Mouse (Mus musculus) natural killer cell, adult 2 months (primary cell): Measurements from ENCODE around the gene Tmub2.
A peak's percentile ranks its signal among the peaks of the same experiment; 100 is the strongest.
"Not testable (repeated sequence)": the region's sequence is repeated elsewhere in the genome, so short reads cannot be mapped to it uniquely, and the experiment has no call there.

Experiments
- DNase-seq, 2 experiments: peaks; one replicate each; pipeline ENCODE4 v3.0.0; 2022; ENCODE audit warnings: low spot score in 2 of 2

The Tmub2 gene

GRCm38 (mm10) chr11:102279595-102279994, 5.1 kb upstream of the Tmub2 start:
- no peak for DNase-seq

DNA sequence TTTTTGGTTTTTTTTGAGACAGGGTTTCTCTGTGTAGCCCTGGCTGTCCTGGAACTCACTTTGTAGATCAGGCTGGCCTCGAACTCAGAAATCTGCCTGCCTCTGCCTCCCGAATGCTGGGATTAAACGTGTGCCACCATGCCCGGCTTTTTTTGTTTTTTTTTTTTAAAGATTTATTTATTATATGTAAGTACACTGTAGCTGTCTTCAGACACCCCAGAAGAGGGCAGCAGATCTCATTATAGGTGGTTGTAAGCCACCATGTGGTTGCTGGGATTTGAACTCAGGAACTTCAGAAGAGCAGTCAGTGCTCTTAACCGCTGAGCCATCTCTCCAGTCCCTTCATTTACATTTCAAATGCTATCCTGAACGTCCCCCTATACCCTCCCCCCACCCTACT, 4.5 kb upstream of the Tmub2 start:
- not testable (repeated sequence) for DNase-seq

GRCm38 (mm10) chr11:102283922-102284321, 809 bp upstream of the Tmub2 start:
- DNase-seq = no peak

GRCm38 (mm10) chr11:102285095-102285834, 534 bp downstream of the Tmub2 start:
- no peak for DNase-seq

- DNase-seq = no peak
These were observed 2.8 kb downstream of the Tmub2 start for GRCm38 (mm10) chr11:102287485-102287884.

DNA sequence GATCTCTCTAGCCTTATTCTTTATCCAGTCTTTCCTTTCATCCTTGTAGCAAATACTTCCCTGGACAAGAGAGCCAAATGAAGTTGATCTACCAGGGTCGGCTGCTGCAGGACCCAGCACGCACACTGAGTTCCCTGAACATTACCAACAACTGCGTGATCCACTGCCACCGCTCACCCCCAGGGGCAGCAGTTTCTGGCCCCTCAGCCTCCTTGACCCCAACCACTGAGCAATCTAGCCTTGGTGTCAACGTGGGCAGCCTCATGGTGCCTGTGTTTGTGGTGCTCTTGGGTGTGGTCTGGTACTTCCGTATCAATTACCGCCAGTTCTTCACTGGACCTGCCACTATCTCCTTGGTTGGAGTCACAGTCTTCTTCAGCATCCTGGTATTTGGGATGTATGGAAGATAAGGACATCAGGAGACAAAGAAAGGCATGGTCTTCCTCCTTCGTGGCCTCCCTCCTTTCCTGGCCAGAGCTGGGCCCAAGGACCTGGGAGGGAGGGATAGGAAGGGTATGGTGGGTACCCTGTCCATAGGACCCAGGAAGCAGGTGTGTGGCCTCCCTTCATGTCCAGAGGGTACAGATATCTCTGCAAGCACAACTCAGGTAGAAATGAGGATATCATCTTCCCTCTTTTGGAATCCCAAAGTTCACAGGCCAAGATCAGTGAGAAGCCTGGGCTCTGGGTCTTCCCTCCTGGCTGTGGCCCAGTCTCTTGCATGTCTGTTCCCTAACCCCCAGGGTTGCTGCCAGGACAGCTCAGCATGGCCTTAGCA, 3.5 kb downstream of the Tmub2 start:
- DNase-seq = no peak

GRCm38 (mm10) chr11:102288913-102289312, 4.2 kb downstream of the Tmub2 start:
- DNase-seq = no peak

- no peak for DNase-seq
These were observed 4.9 kb downstream of the Tmub2 start for GRCm38 (mm10) chr11:102289511-102290100.

DNA sequence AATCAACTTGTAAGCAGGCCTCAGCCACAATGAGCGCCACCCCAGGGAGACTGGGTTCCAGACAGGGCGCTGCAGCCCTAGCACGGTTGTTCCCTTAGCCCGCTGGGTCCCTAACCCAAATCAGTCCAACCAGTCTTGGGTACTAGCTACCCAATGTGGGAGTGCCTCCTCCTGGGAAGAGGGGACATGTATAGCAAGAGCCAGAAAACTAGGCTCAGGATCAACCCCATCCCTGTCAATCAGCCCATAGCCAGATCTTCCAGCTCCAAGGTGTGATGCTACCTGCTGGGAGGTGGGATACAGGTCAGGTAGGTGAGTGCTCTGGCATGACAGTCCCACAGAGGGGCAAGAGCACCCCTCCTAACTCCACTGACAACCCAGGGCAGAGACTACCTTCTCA, 5.4 kb downstream of the Tmub2 start:
- no peak for DNase-seq

- DNase-seq = no peak
These were observed 6.4 kb downstream of the Tmub2 start for GRCm38 (mm10) chr11:102291051-102291535.

DNA sequence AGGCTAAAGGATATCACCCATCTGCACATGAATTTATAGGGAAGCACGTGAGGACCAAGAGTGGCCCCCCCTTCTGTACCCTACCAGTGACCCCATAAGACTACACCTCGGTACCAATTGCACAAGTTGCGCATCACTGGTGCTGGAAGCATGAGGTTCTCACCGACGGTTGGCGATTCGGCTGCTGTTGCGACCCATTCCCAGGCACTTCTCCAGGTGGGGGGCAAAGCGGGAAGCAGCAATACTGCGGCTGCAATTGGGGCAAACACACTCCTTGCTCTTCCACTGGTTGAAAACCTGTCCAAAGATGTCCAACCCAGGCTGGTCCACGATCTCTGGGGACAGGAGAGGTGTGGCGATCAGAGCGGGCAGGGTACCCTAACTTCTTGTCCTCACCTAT, 9.2 kb downstream of the Tmub2 start:
- no peak for DNase-seq

DNA sequence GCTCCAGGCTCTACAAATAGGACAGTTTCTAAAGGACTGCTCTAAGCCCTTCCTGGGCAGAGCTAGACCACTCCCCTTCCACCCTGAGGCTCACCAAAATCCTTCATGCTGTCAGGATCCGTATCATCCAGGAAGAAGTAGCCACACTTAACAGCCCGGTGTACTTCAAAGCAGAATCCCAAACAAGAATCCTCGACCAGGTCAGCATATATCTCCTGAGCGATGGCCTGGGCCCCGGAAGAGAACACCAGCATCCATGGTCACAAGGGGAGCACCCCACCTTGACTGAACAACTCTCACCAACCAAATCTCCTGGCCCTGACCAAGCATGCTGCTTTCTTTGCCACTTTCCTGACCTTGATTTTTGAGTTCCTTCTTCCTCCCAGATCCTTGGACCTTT, 9.7 kb downstream of the Tmub2 start:
- no peak for DNase-seq

DNA sequence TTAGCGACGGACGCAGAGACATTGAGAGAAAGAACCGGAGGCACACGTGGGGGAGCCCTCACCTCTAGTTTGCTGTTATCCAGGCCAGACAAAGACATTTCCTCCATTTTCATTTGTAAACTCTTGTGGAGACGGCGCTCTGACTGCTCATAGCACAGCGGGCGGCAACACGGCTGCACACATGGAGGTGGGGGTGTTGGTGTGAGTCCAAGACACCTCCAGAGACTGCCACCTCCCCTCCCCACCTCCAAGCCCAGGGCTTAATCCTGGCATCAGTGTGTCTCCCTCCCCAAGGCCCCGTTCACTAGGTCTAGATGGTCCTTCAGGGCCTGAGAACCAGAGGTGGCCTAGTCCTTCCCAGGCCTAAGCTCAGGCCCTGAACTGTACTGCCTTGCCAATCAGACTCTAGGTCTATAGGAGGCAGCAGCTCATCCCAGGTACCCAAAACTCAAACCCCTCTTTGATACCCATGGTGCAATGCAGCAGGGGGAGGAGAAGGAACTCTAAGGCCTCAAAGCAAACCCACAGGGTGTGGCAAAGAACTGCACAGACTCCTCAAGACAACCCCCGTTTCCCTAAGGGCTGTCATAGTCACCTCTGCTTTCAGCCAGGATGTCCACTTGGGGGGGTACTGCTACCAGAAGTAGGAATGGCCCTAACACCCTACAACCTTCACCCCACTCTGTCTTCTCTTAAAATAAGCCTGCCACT, 10.3 kb downstream of the Tmub2 start:
- DNase-seq = no peak

- DNase-seq = peak; percentile 64 to 69
These were observed 11.1 kb downstream of the Tmub2 start for GRCm38 (mm10) chr11:102295598-102296471.

GRCm38 (mm10) chr11:102296491-102297472, 12.1 kb downstream of the Tmub2 start, which contains the start of gene Atxn7l3:
Atxn7l3 (minus strand) TSS chr11:102296631.
- peak; percentile 96 to 97 for DNase-seq

GRCm38 (mm10) chr11:102297577-102298556, 13.1 kb downstream of the Tmub2 start:
- DNase-seq = peak in 1 of 2 experiments; percentile 32

- DNase-seq = peak; percentile 71 to 76
These were observed 15.1 kb downstream of the Tmub2 start for GRCm38 (mm10) chr11:102299839-102300238.

DNA sequence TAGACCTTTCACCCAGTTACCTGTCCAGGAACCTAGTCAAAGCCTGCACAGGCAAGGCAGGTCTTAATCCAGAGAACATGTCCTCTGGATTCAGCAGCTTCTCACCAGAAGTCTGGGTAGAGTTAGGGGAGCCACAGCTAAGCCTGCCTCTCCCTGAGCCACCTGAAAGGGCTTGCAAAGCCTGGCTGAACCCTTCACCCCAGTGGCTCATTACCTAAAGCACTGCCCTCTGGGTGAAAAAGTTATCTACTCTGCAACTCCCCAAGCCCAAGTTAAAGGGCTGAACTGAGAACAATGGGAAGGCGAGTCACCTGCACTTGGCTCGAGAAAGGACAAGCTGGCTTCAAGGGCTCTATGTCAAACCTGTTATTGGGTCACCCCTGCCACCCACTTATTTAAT, 19.4 kb downstream of the Tmub2 start:
- DNase-seq = no peak
